Mouse (Mus musculus): Measurements from ENCODE around the gene Tmem248.
"Not testable (repeated sequence)": the region's sequence is repeated elsewhere in the genome, so short reads cannot be mapped to it uniquely, and the experiment has no call there.

The Tmem248 gene

DNA sequence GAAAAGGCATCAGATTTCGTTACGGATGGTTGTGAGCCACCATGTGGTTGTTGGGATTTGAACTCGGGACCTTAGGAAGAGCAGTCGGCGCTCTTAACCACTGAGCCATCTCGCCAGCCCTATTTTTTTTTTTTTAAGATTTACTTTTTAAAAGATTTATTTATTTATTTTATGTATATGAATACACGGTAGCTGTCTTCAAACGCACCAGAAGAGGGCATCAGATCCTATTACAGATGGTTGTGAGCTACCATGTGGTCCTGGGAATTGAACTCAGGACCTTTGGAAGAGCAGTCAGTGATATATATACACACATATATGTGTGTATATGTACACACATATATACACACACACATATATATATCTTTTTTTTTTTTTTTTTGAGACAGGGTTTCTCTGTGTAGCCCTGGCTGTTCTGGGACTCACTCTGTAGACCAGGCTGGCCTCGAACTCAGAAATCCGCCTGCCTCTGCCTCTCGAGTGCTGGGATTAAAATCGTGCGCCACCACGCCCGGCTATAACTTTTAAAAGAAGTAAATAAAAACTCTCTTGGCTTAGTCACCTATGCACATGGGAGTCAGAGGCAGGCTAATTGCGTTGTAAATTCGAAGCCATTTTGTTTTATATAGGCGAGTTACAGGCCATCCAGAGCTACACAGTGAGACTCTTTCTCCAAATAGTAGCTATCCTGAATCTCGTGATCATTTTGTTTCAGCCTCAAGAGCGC, 39.1 kb downstream of the Tmem248 start:
- not testable (repeated sequence) for DNase-seq (ENCODE audit: extremely low read depth, low read depth, low spot score)

DNA sequence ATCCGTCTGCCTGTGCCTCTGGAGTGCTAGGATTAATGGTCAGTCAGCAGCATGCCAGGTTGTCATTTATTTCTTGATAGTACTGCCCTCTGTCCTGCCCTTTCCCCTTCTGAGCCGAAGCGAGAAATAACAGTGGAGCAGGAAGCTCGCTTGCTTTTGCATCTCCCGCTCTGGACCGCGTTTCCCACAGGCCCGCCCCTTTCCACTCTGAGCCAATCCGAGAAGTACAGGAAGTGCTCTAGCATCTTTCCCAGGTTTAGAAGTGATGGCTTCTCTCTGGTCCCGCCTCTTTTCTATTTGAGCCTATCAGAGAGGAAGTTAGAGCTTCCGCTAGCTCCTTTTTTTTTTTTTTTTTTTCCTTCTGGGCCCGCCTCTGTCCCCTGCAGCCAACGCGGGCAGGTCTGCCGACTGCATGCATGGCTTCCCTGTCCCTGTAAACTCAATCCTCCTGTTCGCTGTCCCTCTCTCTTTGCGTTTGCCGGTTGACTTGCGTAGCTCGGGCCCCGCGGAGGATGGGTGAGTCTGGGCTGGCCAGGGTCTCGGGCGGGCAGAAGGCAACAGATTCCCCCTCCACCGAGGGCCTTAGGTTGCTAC, 39.9 kb downstream of the Tmem248 start:
- peak; percentile 87 for DNase-seq (ENCODE audit: extremely low read depth, low read depth, low spot score)

DNA sequence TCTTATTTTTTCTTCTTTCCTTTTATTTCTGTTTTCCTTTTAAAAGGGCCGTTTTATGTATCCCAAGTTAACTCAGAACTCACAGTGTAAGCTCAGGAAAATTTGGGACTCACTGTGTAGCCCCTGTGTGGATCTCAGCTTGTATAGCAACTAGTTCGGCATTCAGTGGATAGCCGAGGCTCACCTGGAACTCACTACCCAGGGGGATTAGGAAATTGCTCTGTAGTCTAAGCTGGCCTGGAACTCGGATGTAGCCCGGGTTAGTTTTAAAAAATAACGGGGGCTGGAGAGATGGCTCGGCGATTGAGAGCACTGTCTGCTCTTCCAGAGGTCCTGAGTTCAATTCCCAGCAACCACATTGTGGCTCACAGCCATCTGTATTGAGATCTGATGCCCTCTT, 40.4 kb downstream of the Tmem248 start:
- DNase-seq (ENCODE audit: extremely low read depth, low read depth, low spot score) = no peak

DNA sequence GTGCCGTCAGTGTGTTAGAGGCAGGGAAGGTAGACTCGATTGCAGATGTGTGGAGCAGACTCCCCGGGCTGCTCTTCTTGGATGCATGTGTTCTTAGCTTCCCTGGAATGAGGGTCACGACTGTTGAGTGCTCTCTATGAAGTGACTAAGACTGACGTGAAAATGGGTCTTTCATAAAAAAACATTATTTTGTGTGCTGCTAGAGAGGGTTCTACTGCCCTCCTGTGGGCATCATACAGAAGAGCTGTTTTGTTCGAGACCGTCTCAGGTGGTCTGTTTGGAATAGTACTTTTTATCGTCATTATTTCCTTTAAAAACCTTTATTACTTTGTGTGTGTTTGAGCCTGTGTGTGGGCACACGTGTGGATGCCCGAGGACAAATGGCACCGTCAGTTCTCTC, 46.6 kb downstream of the Tmem248 start:
- no peak for DNase-seq (ENCODE audit: extremely low read depth, low read depth, low spot score)

DNA sequence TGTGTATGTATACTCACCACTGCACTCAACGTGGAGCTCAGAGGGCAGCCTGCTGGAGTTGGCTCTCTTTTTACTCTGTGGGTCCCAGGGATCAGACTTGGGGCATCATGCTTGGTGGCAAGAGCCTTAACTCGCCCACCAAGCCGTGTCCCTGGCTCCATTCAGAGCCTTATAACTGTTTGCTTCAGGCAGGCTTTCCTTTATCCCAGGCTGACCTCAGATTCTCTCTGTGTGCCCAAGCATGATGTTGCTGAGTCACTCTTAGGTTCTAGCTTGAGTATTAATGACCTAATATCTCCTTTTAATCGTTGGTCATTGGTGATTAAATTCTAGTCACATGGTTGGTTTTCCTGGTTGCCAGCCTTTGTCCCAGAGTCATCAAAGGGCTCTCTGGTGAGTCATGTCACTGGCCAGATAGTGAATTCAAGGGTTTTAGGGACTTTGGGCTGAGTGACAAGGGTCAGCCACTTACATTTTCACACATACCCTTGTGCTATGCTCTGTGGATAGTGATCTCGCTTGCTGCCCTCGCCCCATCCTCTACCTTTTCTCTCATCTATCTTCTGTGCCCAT, 47.6 kb downstream of the Tmem248 start:
- DNase-seq (ENCODE audit: extremely low read depth, low read depth, low spot score) = no peak

DNA sequence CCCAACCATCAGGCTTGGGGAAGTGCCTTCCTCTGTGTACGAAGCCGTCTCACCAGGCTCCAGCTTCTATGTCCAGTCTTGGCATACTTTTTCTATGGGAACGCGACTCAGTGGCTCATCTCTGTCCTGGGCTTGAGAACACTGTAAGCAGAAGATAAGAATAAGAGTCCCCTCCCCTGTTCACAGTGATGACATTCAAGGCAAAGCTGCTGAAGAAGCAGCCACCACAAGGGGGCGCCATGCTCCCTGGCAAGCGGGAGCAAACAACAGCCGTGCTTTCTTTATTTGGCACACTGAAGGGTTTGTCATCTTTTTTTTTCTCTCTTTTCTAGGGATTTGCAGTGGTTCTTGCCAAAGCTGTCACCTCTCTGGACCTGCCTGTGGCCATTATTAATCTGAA, 49.8 kb downstream of the Tmem248 start:
- DNase-seq (ENCODE audit: extremely low read depth, low read depth, low spot score) = no peak

DNA sequence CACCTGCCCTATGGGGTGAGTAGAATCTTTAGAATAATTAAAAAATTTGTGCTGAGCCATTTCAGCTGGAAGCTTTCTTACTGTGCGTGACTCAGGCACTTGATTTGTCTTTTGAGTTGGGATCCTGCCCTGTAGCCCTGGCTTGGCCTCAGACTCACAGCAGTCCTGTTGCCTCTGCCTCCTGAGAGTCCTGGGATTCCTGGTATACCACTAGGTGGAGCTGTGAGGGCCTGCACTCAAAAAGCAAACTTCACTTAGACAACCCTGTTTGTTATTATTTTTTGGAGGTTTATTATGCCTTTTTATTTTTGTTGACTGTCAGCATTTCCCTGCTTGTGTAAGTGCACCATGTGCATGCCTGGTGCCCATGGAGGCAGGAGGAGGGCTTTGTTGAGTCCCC, 50.4 kb downstream of the Tmem248 start:
- DNase-seq (ENCODE audit: extremely low read depth, low read depth, low spot score) = no peak

DNA sequence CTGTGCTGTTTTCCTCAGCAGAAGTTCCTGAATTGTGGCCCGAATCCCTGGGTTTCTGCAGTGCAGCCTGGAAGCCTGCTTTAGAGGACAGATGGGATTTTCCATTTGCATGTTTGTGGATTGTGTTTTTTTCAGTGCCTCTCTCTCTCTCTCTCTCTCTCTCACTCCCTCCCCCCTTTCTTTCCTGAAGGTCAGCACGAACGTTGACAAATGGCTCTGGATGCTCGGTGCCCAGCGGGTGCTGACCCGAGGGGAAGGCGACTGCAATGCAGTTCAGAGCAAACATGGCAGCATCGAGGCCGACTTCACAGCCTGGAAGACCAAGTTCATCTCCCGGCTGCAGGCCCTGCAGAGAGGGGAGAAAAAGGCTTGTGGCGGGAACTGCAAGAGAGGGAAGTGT, 52.1 kb downstream of the Tmem248 start:
- DNase-seq (ENCODE audit: extremely low read depth, low read depth, low spot score) = no peak

DNA sequence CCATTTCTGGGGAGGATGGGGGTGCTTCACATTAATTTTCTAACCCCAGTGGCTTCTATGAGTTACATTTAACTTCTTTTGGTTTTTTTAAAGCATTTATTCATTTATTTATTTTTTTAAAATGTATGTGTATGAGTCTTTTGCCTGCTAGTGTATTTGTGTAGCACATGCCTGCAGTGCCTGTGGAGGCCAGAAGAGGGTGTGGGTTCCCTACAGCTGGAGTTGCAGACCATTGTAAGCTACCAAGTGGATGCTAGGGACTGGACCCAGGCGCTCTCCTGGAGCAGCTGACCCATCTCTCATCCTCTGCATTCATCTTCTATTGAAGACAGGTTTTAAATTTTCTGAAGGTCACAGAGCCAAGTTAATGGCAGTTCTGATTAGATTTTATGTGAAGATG, 55.5 kb downstream of the Tmem248 start:
- no peak for DNase-seq (ENCODE audit: extremely low read depth, low read depth, low spot score)

DNA sequence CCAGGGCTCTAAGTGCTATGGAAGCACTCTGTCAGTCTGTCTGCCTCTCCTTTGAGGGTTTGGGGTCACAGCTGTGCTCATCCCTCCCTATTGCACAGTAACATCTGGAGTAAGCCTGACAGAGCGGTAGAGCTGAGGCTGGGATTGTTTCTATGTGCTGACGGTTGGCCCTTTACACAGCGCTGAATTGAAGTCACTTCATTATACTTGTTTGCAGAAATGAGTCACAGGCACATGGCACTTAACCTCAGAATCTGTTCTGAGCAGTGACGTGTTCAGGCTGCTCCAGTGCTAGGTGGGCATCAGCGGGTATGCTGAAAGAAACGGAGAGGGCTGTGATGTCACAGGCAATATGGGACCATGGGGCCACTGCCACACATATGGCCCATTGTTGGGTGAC, 56.2 kb downstream of the Tmem248 start:
- DNase-seq (ENCODE audit: extremely low read depth, low read depth, low spot score) = no peak

DNA sequence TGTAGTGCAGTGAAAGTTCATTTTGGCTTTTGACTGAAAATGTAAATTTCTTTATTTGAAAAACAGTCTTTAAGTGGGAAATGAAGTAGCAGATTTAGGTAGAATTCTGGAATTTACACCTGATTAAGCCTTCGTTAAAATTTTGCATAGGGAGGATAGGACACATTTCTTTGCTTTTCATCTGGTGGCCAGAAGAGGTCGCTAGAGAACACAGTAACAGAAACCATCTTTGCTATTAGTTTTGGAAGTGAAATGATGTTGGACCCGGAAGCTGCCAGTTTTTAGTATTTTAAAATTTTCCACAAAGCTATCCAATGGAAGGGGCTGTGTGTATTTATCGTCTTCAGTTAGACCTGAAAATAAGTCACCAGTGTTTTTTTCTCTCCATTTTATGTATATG, 58.6 kb downstream of the Tmem248 start:
- DNase-seq (ENCODE audit: extremely low read depth, low read depth, low spot score) = no peak

DNA sequence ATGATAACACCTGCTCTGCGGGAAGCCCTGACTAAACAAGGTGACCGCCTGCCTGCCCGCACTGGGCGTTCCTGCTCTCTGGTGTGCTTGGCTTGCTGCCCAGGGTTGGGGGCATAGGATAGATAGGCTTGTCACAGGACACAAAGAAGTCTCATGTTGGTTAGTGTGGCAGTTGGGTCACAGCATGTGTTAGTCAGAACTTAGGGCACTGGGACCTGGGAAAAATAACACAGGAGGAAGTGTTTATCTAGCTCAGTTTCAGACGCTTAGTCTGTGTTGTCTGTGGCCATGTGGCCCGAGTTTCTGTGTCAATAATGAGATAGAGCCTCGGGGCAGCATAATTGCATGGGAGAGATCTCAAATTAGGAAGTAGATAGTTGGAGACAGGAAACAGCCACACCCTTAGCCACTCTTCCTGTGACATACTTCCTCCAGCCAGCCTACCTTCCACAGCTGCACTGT, 61.2 kb downstream of the Tmem248 start:
- DNase-seq (ENCODE audit: extremely low read depth, low read depth, low spot score) = no peak

DNA sequence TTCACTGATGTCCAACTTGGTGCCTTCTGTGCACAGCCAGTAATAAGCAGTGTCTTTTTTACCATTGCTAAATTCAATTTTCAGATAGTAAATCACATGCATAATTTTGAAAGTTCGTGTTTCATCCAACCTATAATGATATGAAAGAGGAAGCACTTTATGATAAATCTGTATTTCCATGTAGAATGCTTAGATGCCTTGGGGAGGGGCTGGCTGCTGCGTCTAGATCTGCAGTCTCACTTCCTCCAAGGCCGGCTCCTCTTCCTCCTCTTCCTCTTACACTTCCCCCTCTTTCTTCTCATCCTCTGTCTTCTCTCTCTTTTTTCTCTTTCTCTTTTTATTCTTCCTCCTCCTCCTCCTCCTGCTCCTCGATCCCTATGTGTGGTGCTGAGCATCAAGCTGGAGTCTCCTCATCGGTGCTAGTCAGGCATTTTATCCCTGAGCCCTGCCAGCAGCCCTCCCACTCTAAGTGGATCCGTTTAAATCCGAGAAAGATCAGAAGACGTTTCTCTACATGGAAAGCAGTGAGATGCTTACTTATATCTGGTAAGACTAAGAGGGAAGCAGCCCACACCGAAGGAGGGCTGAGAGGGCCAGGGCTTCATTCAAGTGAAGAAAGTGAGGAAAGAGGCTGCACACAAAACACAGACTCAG, 66.3 kb downstream of the Tmem248 start:
- DNase-seq (ENCODE audit: extremely low read depth, low read depth, low spot score) = no peak

DNA sequence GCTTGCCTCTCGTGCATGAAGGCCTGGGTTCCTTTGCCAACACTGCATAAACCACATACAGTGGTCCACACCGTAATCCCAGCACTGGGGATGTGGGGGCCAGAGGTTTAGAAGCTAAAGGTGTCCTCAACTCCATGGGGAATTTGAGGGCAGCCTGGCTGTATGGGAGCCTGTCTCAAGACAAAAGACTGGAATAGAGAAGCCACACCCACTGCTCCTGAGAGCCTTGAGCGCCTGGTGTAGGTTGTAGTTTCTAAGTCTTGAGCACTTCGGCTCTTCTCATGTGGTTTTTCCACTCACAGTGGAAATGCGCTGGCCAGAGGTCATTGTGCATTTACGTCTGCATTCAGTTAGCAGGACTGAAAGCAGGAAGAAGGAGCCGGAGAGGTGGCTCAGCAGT, 71.2 kb downstream of the Tmem248 start:
- DNase-seq (ENCODE audit: extremely low read depth, low read depth, low spot score) = no peak

DNA sequence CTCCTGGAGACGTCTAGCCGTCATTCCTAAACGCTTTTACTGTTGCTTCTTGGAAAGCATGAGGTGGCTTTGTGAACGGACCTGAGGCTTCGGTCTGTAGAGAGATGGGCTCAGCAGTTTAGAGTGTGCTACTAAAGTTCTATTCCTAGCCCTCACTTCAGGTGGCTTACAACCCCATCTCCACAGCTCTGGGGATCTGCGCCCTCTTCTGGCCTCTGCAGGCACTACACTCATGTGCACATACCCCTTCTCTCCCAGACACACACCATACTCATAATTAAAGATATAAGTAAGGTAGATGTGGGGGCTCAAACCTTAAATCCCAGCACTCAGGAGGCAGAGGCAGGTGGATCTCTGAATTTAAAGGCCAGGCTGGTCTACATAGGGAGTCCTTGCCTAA, 73.4 kb downstream of the Tmem248 start:
- DNase-seq (ENCODE audit: extremely low read depth, low read depth, low spot score) = no peak

DNA sequence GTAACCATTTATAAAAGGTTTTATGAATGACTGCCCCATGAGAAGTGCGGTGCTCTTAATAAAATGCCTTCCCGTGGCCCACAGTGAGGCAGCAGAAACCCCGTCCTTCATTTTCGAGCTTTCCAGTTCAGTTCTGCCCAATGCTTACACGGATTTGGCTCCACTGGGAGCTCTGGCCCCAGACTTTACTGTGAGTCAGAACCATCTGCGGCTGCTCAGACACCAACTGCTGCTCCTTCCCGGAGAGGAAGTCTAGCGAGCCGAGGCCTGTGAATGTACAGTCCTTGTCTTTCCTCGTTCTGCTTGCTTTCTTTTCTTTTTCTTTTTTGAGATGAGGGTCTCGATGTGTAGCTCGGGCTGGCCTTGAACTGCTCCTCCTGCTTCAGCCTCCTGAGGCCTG, 73.9 kb downstream of the Tmem248 start:
- no peak for DNase-seq (ENCODE audit: extremely low read depth, low read depth, low spot score)

DNA sequence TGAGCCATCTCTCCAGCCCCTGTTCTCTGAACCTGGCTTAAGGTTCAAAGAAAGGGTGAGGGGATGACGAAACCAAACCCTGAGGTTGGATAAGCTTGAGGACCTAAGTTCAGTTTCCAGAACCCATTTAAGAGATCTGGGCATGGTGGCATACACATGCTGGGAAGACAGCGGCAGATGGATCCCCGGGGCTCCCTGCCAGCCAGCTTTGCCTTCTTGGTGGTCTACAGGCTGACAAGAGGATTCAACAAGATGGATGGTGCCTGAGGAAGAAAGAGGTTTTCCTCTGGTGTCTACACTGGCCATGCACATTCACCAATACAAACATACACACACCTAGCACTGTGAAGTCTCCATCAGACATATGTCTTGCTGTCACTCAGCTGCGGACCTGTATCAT, 76.1 kb downstream of the Tmem248 start:
- no peak for DNase-seq (ENCODE audit: extremely low read depth, low read depth, low spot score)
